Mouse (Mus musculus) kidney, adult 2 months (tissue): ENCODE measurements around the gene Med12l.

Source experiments
- CTCF ChIP-seq: fragments of 200-500 bp; conservative IDR thresholded peaks from 2 replicates; pipeline ENCODE4 v1.5.1; 2011; ENCODE audit warnings: low read depth, mild to moderate bottlenecking, control low read depth, low read length, moderate library complexity, mixed read lengths; ENCODE audit not compliant: insufficient read depth, insufficient read length
- POLR2A ChIP-seq: fragments of 200-500 bp; IDR thresholded peaks from one replicate; pipeline ENCODE4 v1.6.1; 2011; ENCODE audit warnings: low read depth, low read length, control low read depth

- TF ChIP-seq CTCF, result no peak
- TF ChIP-seq POLR2A, result no peak
Measured at GRCm38 (mm10) chr3:59149646-59150045, 144.0 kb downstream of the Med12l start.
